Mouse (Mus musculus): ENCODE measurements around the gene Sarnp. TPM values are rescaled to one million over a fixed set of nuclear protein-coding genes. Genes with fewer than 3 reads are reported as not detected.

The Sarnp gene
- polyA plus RNA-seq, 1 experiment from 2014 or later: 203 TPM

GRCm38 (mm10) chr10:128801981-128802495, 15.1 kb upstream of the Sarnp start:
- Histone ChIP-seq H3K4me2 (replicated peaks) (no peak overlapping the region), H3K36me3 (peaks cover 31% of the 10 kb centered on the region), H3K9me3 (no peaks in the 10 kb centered on the region), H3K4me3 (replicated peaks) (no peak overlapping the region), H3K27ac (no peak overlapping the region), H3K4me1 (replicated peaks) (peaks cover 30% of the 10 kb centered on the region), H3K9ac (replicated peaks) (peak overlapping the region; percentile 89), H3K27me3 (no peaks in the 10 kb centered on the region)
- 90% methylated on average over 16 of the region's 16 CpGs for WGBS
- no peak for ATAC-seq

GRCm38 (mm10) chr10:128802956-128803355, 14.2 kb upstream of the Sarnp start:
- H3K9me3 ChIP-seq: no peaks in the 10 kb centered on the region
- H3K4me1 ChIP-seq (replicated peaks): peaks cover 39% of the 10 kb centered on the region
- peak overlapping the region; percentile 89 for H3K4me3 ChIP-seq (replicated peaks)
- peak overlapping the region; percentile 79 for H3K4me2 ChIP-seq (replicated peaks)
- peaks cover 40% of the 10 kb centered on the region for H3K36me3 ChIP-seq
- 69% methylated on average over 4 of the region's 4 CpGs for WGBS
- peak overlapping the region; percentile 89 for H3K9ac ChIP-seq (replicated peaks)
- ATAC-seq: no peak
- H3K27me3 ChIP-seq: no peaks in the 10 kb centered on the region
- H3K27ac ChIP-seq: no peak overlapping the region

- peaks cover 40% of the 10 kb centered on the region for H3K36me3 ChIP-seq
- no peaks in the 10 kb centered on the region for H3K27me3 ChIP-seq
- peak overlapping the region; percentile 98 for H3K27ac ChIP-seq
- H3K4me2 ChIP-seq (replicated peaks): peak overlapping the region; percentile 79
- 6% methylated on average over 6 of the region's 6 CpGs for WGBS
- H3K9me3 ChIP-seq: no peaks in the 10 kb centered on the region
- ATAC-seq: no peak
- peaks cover 44% of the 10 kb centered on the region for H3K4me1 ChIP-seq (replicated peaks)
- peak overlapping the region; percentile 89 for H3K9ac ChIP-seq (replicated peaks)
- peak overlapping the region; percentile 89 for H3K4me3 ChIP-seq (replicated peaks)
Measured at GRCm38 (mm10) chr10:128803361-128803760, 13.8 kb upstream of the Sarnp start.

GRCm38 (mm10) chr10:128803771-128804270, 13.3 kb upstream of the Sarnp start, which contains the start of gene Dnajc14:
TSS of gene Dnajc14 (plus strand) at chr10:128804062.
- 0% methylated on average over 14 of the region's 14 CpGs for WGBS
- Histone ChIP-seq H3K27me3 (no peaks in the 10 kb centered on the region), H3K4me1 (replicated peaks) (peaks cover 48% of the 10 kb centered on the region), H3K27ac (peak within 1 kb of the TSS; percentile 98), H3K4me3 (replicated peaks) (peak within 1 kb of the TSS; percentile 89), H3K36me3 (peaks cover 40% of the 10 kb centered on the region), H3K4me2 (replicated peaks) (peak within 1 kb of the TSS; percentile 79), H3K9me3 (no peaks in the 10 kb centered on the region), H3K9ac (replicated peaks) (peak within 1 kb of the TSS; percentile 89)
- peak; percentile 24 for ATAC-seq

GRCm38 (mm10) chr10:128804271-128805091, 12.7 kb upstream of the Sarnp start, which contains the start of gene Tmem198b:
TSS of gene Tmem198b (minus strand) at chr10:128804370.
- Histone ChIP-seq H3K36me3 (peaks cover 41% of the 10 kb centered on the region), H3K27me3 (no peaks in the 10 kb centered on the region), H3K9ac (replicated peaks) (peak within 1 kb of the TSS; percentile 89), H3K4me3 (replicated peaks) (peak within 1 kb of the TSS; percentile 89), H3K9me3 (no peaks in the 10 kb centered on the region), H3K4me2 (replicated peaks) (peak within 1 kb of the TSS; percentile 79), H3K27ac (peak within 1 kb of the TSS; percentile 98), H3K4me1 (replicated peaks) (peaks cover 55% of the 10 kb centered on the region)
- ATAC-seq: peak; percentile 69
- WGBS: under 1% methylated on average over 28 of the region's 28 CpGs

GRCm38 (mm10) chr10:128805092-128806000, 11.8 kb upstream of the Sarnp start:
- H3K27ac ChIP-seq: peak overlapping the region; percentile 98
- peak overlapping the region; percentile 89 for H3K4me3 ChIP-seq (replicated peaks)
- under 1% methylated on average over 68 of the region's 70 CpGs for WGBS
- peak; percentile 95 for ATAC-seq
- H3K4me1 ChIP-seq (replicated peaks): peaks cover 63% of the 10 kb centered on the region
- H3K36me3 ChIP-seq: peaks cover 38% of the 10 kb centered on the region
- peak overlapping the region; percentile 89 for H3K9ac ChIP-seq (replicated peaks)
- H3K4me2 ChIP-seq (replicated peaks): peak overlapping the region; percentile 79
- H3K27me3 ChIP-seq: no peaks in the 10 kb centered on the region
- no peaks in the 10 kb centered on the region for H3K9me3 ChIP-seq

GRCm38 (mm10) chr10:128806086-128806485, 11.0 kb upstream of the Sarnp start:
- Histone ChIP-seq H3K4me2 (replicated peaks) (peak overlapping the region; percentile 79), H3K36me3 (peaks cover 32% of the 10 kb centered on the region), H3K9ac (replicated peaks) (peak overlapping the region; percentile 89), H3K9me3 (no peaks in the 10 kb centered on the region), H3K27me3 (no peaks in the 10 kb centered on the region), H3K27ac (peak overlapping the region; percentile 49), H3K4me3 (replicated peaks) (peak overlapping the region; percentile 89), H3K4me1 (replicated peaks) (peaks cover 65% of the 10 kb centered on the region)
- 58% methylated on average over 6 of the region's 6 CpGs for WGBS
- ATAC-seq: no peak

GRCm38 (mm10) chr10:128807018-128807417, 10.1 kb upstream of the Sarnp start:
- H3K9me3 ChIP-seq: no peaks in the 10 kb centered on the region
- peak overlapping the region; percentile 79 for H3K4me2 ChIP-seq (replicated peaks)
- no peak overlapping the region for H3K27ac ChIP-seq
- H3K9ac ChIP-seq (replicated peaks): peak overlapping the region; percentile 89
- ATAC-seq: no peak
- peaks cover 65% of the 10 kb centered on the region for H3K4me1 ChIP-seq (replicated peaks)
- H3K27me3 ChIP-seq: no peaks in the 10 kb centered on the region
- H3K36me3 ChIP-seq: peaks cover 29% of the 10 kb centered on the region
- 94% methylated on average over 8 of the region's 8 CpGs for WGBS
- peak overlapping the region; percentile 89 for H3K4me3 ChIP-seq (replicated peaks)

- WGBS: 90% methylated on average over 4 of the region's 4 CpGs
- H3K27ac ChIP-seq: no peak overlapping the region
- H3K4me1 ChIP-seq (replicated peaks): peaks cover 24% of the 10 kb centered on the region
- H3K9me3 ChIP-seq: no peaks in the 10 kb centered on the region
- H3K27me3 ChIP-seq: no peaks in the 10 kb centered on the region
- H3K4me3 ChIP-seq (replicated peaks): no peak overlapping the region
- H3K9ac ChIP-seq (replicated peaks): no peak overlapping the region
- H3K4me2 ChIP-seq (replicated peaks): no peak overlapping the region
- no peak for ATAC-seq
- H3K36me3 ChIP-seq: peaks cover 48% of the 10 kb centered on the region
Measured at GRCm38 (mm10) chr10:128820217-128820616, 3.1 kb downstream of the Sarnp start.

GRCm38 (mm10) chr10:128821358-128822056, 4.4 kb downstream of the Sarnp start, which contains the start of gene Ormdl2:
TSS of gene Ormdl2 (minus strand) at chr10:128821645.
- ATAC-seq: peak; percentile 100

GRCm38 (mm10) chr10:128822135-128822534, 5.0 kb downstream of the Sarnp start:
- Histone ChIP-seq H3K4me3 (replicated peaks) (peak overlapping the region; percentile 94), H3K9me3 (no peaks in the 10 kb centered on the region), H3K9ac (replicated peaks) (peak overlapping the region; percentile 84), H3K27ac (peak overlapping the region; percentile 68; the same call in 1 of the 2 replicates), H3K4me2 (replicated peaks) (peak overlapping the region; percentile 81), H3K4me1 (replicated peaks) (peaks cover 24% of the 10 kb centered on the region), H3K27me3 (no peaks in the 10 kb centered on the region), H3K36me3 (peaks cover 39% of the 10 kb centered on the region)
- no peak for ATAC-seq
- 4% methylated on average over 13 of the region's 13 CpGs for WGBS

More at GRCm38 (mm10) chr10:128821358-128822056, 4.4 kb downstream of the Sarnp start, which contains the start of gene Ormdl2:
- peaks cover 43% of the 10 kb centered on the region for H3K36me3 ChIP-seq
- peak within 1 kb of the TSS; percentile 94 for H3K4me3 ChIP-seq (replicated peaks)
- peak within 1 kb of the TSS; percentile 81 for H3K4me2 ChIP-seq (replicated peaks)
- WGBS: under 1% methylated on average over 46 of the region's 46 CpGs
- no peaks in the 10 kb centered on the region for H3K27me3 ChIP-seq
- H3K4me1 ChIP-seq (replicated peaks): peaks cover 24% of the 10 kb centered on the region
- peak within 1 kb of the TSS; percentile 84 for H3K9ac ChIP-seq (replicated peaks)
- H3K9me3 ChIP-seq: no peaks in the 10 kb centered on the region
- peak within 1 kb of the TSS; percentile 68; the same call in 1 of the 2 replicates for H3K27ac ChIP-seq
